Mouse (Mus musculus): ENCODE measurements around the gene Mtmr10. TPM values are rescaled to one million over a fixed set of nuclear protein-coding genes. Genes with fewer than 3 reads are reported as not detected.
A peak's percentile ranks its signal among the peaks of the same experiment; 100 is the strongest.

Mtmr10 gene
- total and polyA plus RNA-seq, 3 experiments: 3.7 to 15.4 (median 14.8) TPM

- intact Hi-C loops (cut with DNase I): no loop called here
- no peaks in the 10 kb centered on the region for H3K27me3 ChIP-seq (ENCODE audit: control insufficient read depth, insufficient read depth, low read length)
- H3K4me1 ChIP-seq (ENCODE audit: control insufficient read depth, insufficient read depth, low read length): peaks cover 1% of the 10 kb centered on the region; the same call in 1 of the 2 replicates
- no peaks in the 10 kb centered on the region for H3K36me3 ChIP-seq (ENCODE audit: control insufficient read depth, insufficient read depth, low read length)
- H3K27ac ChIP-seq: no peak overlapping the region
- H3K9ac ChIP-seq (ENCODE audit: low read depth, low read length): no peak overlapping the region
- DNase-seq: no peak
- WGBS: 77% methylated on average over 4 of the region's 4 CpGs
- no peaks in the 10 kb centered on the region for H3K79me2 ChIP-seq (replicated peaks; ENCODE audit: control insufficient read depth, insufficient read depth, low read length)
- no peak for TF ChIP-seq CTCF (IDR thresholded peaks at IDR 0.05)
- TF ChIP-seq EP300 (IDR thresholded peaks at IDR 0.05; ENCODE audit: insufficient read depth, low read depth, low read length): no peak
- no peak for TF ChIP-seq POLR2A (IDR thresholded peaks at IDR 0.05; ENCODE audit: insufficient read depth, low read depth, low read length)
- no peak overlapping the region for H3K4me3 ChIP-seq
Observed at GRCm38 (mm10) chr7:64242424-64242823, 45.0 kb upstream of the Mtmr10 start.

DNA sequence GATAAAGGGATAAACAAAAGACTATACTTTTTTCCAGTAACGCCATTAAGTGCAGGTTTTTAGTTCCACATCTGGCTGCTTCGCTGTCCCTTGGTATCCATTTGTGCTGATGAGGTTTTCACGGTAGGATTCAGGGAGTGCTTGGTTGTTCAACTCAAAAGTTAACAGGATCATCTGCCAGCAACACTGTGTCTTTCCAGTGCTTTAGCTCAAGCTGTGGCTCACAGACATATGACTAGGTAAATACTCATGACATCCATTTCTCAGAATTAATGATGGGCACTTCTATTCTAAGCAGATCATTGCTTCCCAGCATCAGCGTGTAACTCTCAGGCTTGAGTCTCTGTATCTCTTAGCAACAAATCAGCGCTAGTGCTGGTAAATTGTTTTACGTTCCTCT is 43.1 kb upstream of the Mtmr10 start:
- no peak overlapping the region for H3K27ac ChIP-seq
- TF ChIP-seq CTCF (IDR thresholded peaks at IDR 0.05) (no peak), EP300 (IDR thresholded peaks at IDR 0.05; ENCODE audit: insufficient read depth, low read depth, low read length) (no peak), POLR2A (IDR thresholded peaks at IDR 0.05; ENCODE audit: insufficient read depth, low read depth, low read length) (no peak)
- intact Hi-C loops (cut with DNase I): no loop called here

DNA sequence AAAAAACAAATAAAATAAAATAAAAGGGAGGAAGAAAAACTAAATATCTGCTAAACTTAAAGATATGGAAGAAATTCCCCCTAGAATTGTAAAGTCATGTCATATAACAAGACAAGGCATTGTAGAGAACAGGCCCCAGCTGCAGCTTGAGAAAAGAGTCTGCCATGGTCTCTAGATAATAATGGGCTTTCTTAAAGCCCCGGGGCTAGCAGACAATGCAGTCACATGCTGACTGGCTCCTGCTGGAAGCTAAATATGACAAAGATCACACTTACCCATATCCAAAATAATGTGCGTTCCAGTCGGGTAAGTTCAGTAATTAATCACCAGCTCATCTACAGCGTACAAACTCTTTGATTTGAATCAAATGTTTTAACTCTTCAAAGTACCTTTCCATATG is 40.7 kb upstream of the Mtmr10 start:
- Histone ChIP-seq H3K36me3 (ENCODE audit: control insufficient read depth, insufficient read depth, low read length) (no peaks in the 10 kb centered on the region), H3K4me3 (no peak overlapping the region), H3K4me1 (ENCODE audit: control insufficient read depth, insufficient read depth, low read length) (peaks cover 4% of the 10 kb centered on the region; the same call in 1 of the 2 replicates), H3K79me2 (replicated peaks; ENCODE audit: control insufficient read depth, insufficient read depth, low read length) (no peaks in the 10 kb centered on the region), H3K27me3 (ENCODE audit: control insufficient read depth, insufficient read depth, low read length) (no peaks in the 10 kb centered on the region), H3K27ac (no peak overlapping the region), H3K9ac (ENCODE audit: low read depth, low read length) (no peak overlapping the region)
- TF ChIP-seq POLR2A (IDR thresholded peaks at IDR 0.05; ENCODE audit: insufficient read depth, low read depth, low read length): no peak
- TF ChIP-seq EP300 (IDR thresholded peaks at IDR 0.05; ENCODE audit: insufficient read depth, low read depth, low read length): no peak
- no peak for TF ChIP-seq CTCF (IDR thresholded peaks at IDR 0.05)
- 78% methylated on average over 4 of the region's 4 CpGs for WGBS
- intact Hi-C loops (cut with DNase I): no loop called here
- DNase-seq: no peak

More for the DNA sequence above, 43.1 kb upstream of the Mtmr10 start:
- Histone ChIP-seq H3K4me3 (no peak overlapping the region), H3K27me3 (ENCODE audit: control insufficient read depth, insufficient read depth, low read length) (no peaks in the 10 kb centered on the region), H3K4me1 (ENCODE audit: control insufficient read depth, insufficient read depth, low read length) (peaks cover 1% of the 10 kb centered on the region; the same call in 1 of the 2 replicates), H3K36me3 (ENCODE audit: control insufficient read depth, insufficient read depth, low read length) (no peaks in the 10 kb centered on the region), H3K79me2 (replicated peaks; ENCODE audit: control insufficient read depth, insufficient read depth, low read length) (no peaks in the 10 kb centered on the region), H3K9ac (ENCODE audit: low read depth, low read length) (no peak overlapping the region)
- 86% methylated on average over 6 of the region's 6 CpGs for WGBS
- no peak for DNase-seq

DNA sequence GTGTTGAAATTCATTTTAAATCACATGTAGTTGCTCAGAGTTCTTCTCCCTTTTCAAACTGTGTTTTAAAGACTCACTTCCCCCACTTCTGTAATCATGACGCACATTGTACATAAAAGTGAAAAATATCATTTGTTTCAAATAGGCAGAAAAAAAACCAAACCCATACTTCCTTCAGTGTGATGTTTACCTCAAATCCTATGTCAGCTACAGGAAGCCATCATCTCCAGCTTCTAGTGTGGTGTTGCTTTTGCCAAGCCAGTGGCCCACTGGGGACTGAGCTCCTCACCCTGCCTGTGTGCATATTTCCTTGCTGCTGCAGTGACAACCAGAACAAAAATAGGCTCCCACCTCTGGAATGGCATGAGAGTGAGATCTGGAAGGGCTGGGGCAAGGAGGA is 39.1 kb upstream of the Mtmr10 start:
- Histone ChIP-seq H3K9ac (ENCODE audit: low read depth, low read length) (no peak overlapping the region), H3K36me3 (ENCODE audit: control insufficient read depth, insufficient read depth, low read length) (no peaks in the 10 kb centered on the region), H3K4me1 (ENCODE audit: control insufficient read depth, insufficient read depth, low read length) (peaks cover 4% of the 10 kb centered on the region; the same call in 1 of the 2 replicates), H3K27ac (no peak overlapping the region), H3K79me2 (replicated peaks; ENCODE audit: control insufficient read depth, insufficient read depth, low read length) (no peaks in the 10 kb centered on the region), H3K27me3 (ENCODE audit: control insufficient read depth, insufficient read depth, low read length) (no peaks in the 10 kb centered on the region), H3K4me3 (no peak overlapping the region)
- TF ChIP-seq POLR2A (IDR thresholded peaks at IDR 0.05; ENCODE audit: insufficient read depth, low read depth, low read length) (no peak), CTCF (IDR thresholded peaks at IDR 0.05) (no peak), EP300 (IDR thresholded peaks at IDR 0.05; ENCODE audit: insufficient read depth, low read depth, low read length) (no peak)
- no peak for DNase-seq
- WGBS: 63% methylated on average over 1 of the region's 1 CpGs
- intact Hi-C loops (cut with DNase I): no loop called here

- no peak overlapping the region for H3K27ac ChIP-seq
- WGBS: 16% methylated on average over 4 of the region's 4 CpGs
- H3K79me2 ChIP-seq (replicated peaks; ENCODE audit: control insufficient read depth, insufficient read depth, low read length): no peaks in the 10 kb centered on the region
- TF ChIP-seq POLR2A (IDR thresholded peaks at IDR 0.05; ENCODE audit: insufficient read depth, low read depth, low read length) (no peak), CTCF (IDR thresholded peaks at IDR 0.05) (no peak), EP300 (IDR thresholded peaks at IDR 0.05; ENCODE audit: insufficient read depth, low read depth, low read length) (0 out of 2 replicates have a peak, but pooled peaks have one; percentile 27)
- no peak overlapping the region for H3K4me3 ChIP-seq
- H3K36me3 ChIP-seq (ENCODE audit: control insufficient read depth, insufficient read depth, low read length): no peaks in the 10 kb centered on the region
- no peaks in the 10 kb centered on the region for H3K27me3 ChIP-seq (ENCODE audit: control insufficient read depth, insufficient read depth, low read length)
- H3K4me1 ChIP-seq (ENCODE audit: control insufficient read depth, insufficient read depth, low read length): peaks cover 4% of the 10 kb centered on the region; the same call in 1 of the 2 replicates
- no peak overlapping the region for H3K9ac ChIP-seq (ENCODE audit: low read depth, low read length)
- DNase-seq: peak in 1 of 2 experiments; percentile 24
- intact Hi-C loops (cut with DNase I): no loop called here
Observed at GRCm38 (mm10) chr7:64249715-64250114, 37.7 kb upstream of the Mtmr10 start.

GRCm38 (mm10) chr7:64250417-64250816 is 37.0 kb upstream of the Mtmr10 start:
- 85% methylated on average over 7 of the region's 7 CpGs for WGBS
- H3K27me3 ChIP-seq (ENCODE audit: control insufficient read depth, insufficient read depth, low read length): no peaks in the 10 kb centered on the region
- no peak overlapping the region for H3K4me3 ChIP-seq
- no peaks in the 10 kb centered on the region for H3K36me3 ChIP-seq (ENCODE audit: control insufficient read depth, insufficient read depth, low read length)
- DNase-seq: no peak
- H3K9ac ChIP-seq (ENCODE audit: low read depth, low read length): no peak overlapping the region
- H3K4me1 ChIP-seq (ENCODE audit: control insufficient read depth, insufficient read depth, low read length): peaks cover 4% of the 10 kb centered on the region; the same call in 1 of the 2 replicates
- H3K79me2 ChIP-seq (replicated peaks; ENCODE audit: control insufficient read depth, insufficient read depth, low read length): no peaks in the 10 kb centered on the region
- intact Hi-C loops (cut with DNase I): no loop called here
- H3K27ac ChIP-seq: no peak overlapping the region
- TF ChIP-seq POLR2A (IDR thresholded peaks at IDR 0.05; ENCODE audit: insufficient read depth, low read depth, low read length) (no peak), EP300 (IDR thresholded peaks at IDR 0.05; ENCODE audit: insufficient read depth, low read depth, low read length) (no peak), CTCF (IDR thresholded peaks at IDR 0.05) (no peak)
